Comparison of ENCODE assay signal across 8 mouse cellular contexts in the genomic region with DNA sequence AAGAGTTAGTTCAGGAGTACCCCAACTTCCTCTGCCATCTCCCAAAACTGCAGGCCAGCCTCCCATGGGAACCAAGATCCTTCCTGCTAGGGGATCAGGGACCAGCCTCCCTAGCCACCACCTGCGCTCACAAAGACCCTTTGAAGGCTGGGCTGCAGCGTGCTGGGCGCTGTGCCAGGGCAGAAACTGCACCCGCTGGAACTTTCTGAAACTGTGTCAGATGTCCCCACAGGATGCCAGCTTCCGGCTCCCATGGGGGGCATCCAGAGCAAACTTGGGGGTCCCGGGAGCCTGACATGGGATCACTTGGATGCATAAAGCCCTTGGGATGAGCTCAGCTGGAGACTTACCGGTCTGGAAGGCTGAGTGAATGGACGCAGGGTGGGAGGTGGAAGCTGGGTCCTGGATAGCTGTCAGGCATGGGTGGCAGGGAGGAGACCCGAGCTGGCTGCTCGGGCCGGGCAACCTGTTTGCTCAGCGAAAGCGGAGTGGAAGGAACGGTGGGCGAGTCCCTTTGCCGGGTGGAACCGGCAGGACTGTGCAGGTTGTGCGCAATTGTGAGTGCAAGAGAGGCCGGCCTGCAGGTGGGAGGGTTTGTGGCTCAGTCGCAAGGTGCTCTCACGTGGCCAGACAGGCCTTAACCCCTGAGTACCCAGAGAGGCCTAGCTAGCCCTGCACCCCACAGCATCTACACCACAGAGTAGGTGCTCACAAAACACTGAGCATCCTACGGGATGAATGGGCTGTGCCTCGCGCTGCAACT. TPM values are rescaled to one million over a fixed set of nuclear protein-coding genes. Genes with fewer than 3 reads are reported as not detected.
A peak's percentile ranks its signal among the peaks of the same experiment; 100 is the strongest.
DNase-seq lines count a peak whose midpoint lies in the region; ATAC-seq and TF ChIP-seq lines count a peak whose summit lies in the region.

No protein-coding gene starts in this region.

- DNase-seq in hindbrain, embryonic 11.5 days (ENCODE audit: low spot score), result no peak
- DNase-seq in hindbrain, postnatal 0 days (ENCODE audit: low spot score), result peak; percentile 12
- no peak for DNase-seq in liver, postnatal 0 days
- peak; percentile 69 for DNase-seq in thymus, adult 2 months
- no peak for DNase-seq in ovary, postnatal 36 days (ENCODE audit: low spot score)
- no peak for DNase-seq in left cerebral cortex, postnatal 36 days (ENCODE audit: low spot score in 2 of 2)
- DNase-seq in gastrocnemius, postnatal 36 days, result no peak

- intact Hi-C loops in left cerebral cortex, postnatal 36 days (cut with DNase I), result no loop called here
- intact Hi-C loops in gastrocnemius, postnatal 36 days (cut with DNase I), result no loop called here

- no peak overlapping the region for H3K9ac ChIP-seq in hindbrain, embryonic 12.5 days
- no peak overlapping the region for H3K9ac ChIP-seq in hindbrain, embryonic 11.5 days (ENCODE audit: low read depth, low read length)
- H3K9ac ChIP-seq in hindbrain, postnatal 0 days (replicated peaks; ENCODE audit: low read length), result no peak overlapping the region
- H3K9ac ChIP-seq in liver, postnatal 0 days (replicated peaks), result no peak overlapping the region

- H3K4me1 ChIP-seq in hindbrain, embryonic 12.5 days, result peaks cover 33% of the 10 kb centered on the region
- H3K4me1 ChIP-seq in hindbrain, embryonic 11.5 days (replicated peaks; ENCODE audit: control insufficient read depth, insufficient read depth, low read length), result peaks cover 9% of the 10 kb centered on the region; the same call in 1 of the 2 replicates
- H3K4me1 ChIP-seq in hindbrain, postnatal 0 days (ENCODE audit: insufficient read depth, low read length), result peaks cover 17% of the 10 kb centered on the region; the same call in 1 of the 2 replicates
- peaks cover 50% of the 10 kb centered on the region for H3K4me1 ChIP-seq in liver, postnatal 0 days (ENCODE audit: insufficient read depth)
- H3K4me1 ChIP-seq in thymus, adult 2 months (replicated peaks; ENCODE audit: control insufficient read depth, insufficient read depth, low read length), result peaks cover 63% of the 10 kb centered on the region

- no peak overlapping the region for H3K27ac ChIP-seq in hindbrain, embryonic 12.5 days
- no peak overlapping the region for H3K27ac ChIP-seq in hindbrain, embryonic 11.5 days (ENCODE audit: low read depth, low read length)
- H3K27ac ChIP-seq in hindbrain, postnatal 0 days, result 0 out of 2 replicates have a peak overlapping the region, but pooled peaks have one; percentile 0
- peak overlapping the region; percentile 44; the same call in 1 of the 2 replicates for H3K27ac ChIP-seq in liver, postnatal 0 days (ENCODE audit: low read depth)
- peak overlapping the region; percentile 76 for H3K27ac ChIP-seq in thymus, adult 2 months (ENCODE audit: control insufficient read depth, insufficient read depth, low read length)

- TF ChIP-seq CTCF in hindbrain, postnatal 0 days (IDR thresholded peaks at IDR 0.05; ENCODE audit: low read depth), result no peak
- no peak for TF ChIP-seq CTCF in liver, postnatal 0 days (IDR thresholded peaks at IDR 0.05; ENCODE audit: low read depth)
- 0 out of 2 replicates have a peak, but pooled peaks have one; percentile 10 for TF ChIP-seq CTCF in thymus, adult 2 months (IDR thresholded peaks at IDR 0.05; ENCODE audit: borderline replicate concordance, control insufficient read depth, extremely low read depth, insufficient read depth, low read length, poor library complexity)

- no peaks in the 10 kb centered on the region for H3K9me3 ChIP-seq in hindbrain, embryonic 12.5 days (replicated peaks)
- H3K9me3 ChIP-seq in hindbrain, embryonic 11.5 days (ENCODE audit: control insufficient read depth, low read length), result no peaks in the 10 kb centered on the region
- no peaks in the 10 kb centered on the region for H3K9me3 ChIP-seq in hindbrain, postnatal 0 days (ENCODE audit: low read length)
- H3K9me3 ChIP-seq in liver, postnatal 0 days (ENCODE audit: low read length), result no peaks in the 10 kb centered on the region

- no peak for TF ChIP-seq EP300 in liver, postnatal 0 days (IDR thresholded peaks at IDR 0.05; ENCODE audit: low read depth)

- H3K4me2 ChIP-seq in hindbrain, embryonic 12.5 days (replicated peaks), result peak overlapping the region; percentile 9
- no peak overlapping the region for H3K4me2 ChIP-seq in hindbrain, embryonic 11.5 days (replicated peaks; ENCODE audit: low read depth, low read length)
- peak overlapping the region; percentile 2; the same call in 1 of the 2 replicates for H3K4me2 ChIP-seq in hindbrain, postnatal 0 days (ENCODE audit: low read depth, low read length)
- 0 out of 2 replicates have a peak overlapping the region, but pooled peaks have one; percentile 15 for H3K4me2 ChIP-seq in liver, postnatal 0 days (ENCODE audit: low read depth, low read length)

- H3K27me3 ChIP-seq in hindbrain, embryonic 12.5 days, result peaks cover 33% of the 10 kb centered on the region
- H3K27me3 ChIP-seq in hindbrain, embryonic 11.5 days (ENCODE audit: control insufficient read depth, insufficient read depth, low read length), result peaks cover 21% of the 10 kb centered on the region
- no peaks in the 10 kb centered on the region for H3K27me3 ChIP-seq in hindbrain, postnatal 0 days (ENCODE audit: insufficient read depth, low read length)
- no peaks in the 10 kb centered on the region for H3K27me3 ChIP-seq in liver, postnatal 0 days (ENCODE audit: insufficient read depth, low read length)
- H3K27me3 ChIP-seq in thymus, adult 2 months (ENCODE audit: control insufficient read depth, insufficient read depth, low read length), result no peaks in the 10 kb centered on the region

- TF ChIP-seq POLR2A in thymus, adult 2 months (IDR thresholded peaks at IDR 0.05; ENCODE audit: control insufficient read depth, extremely low read depth, insufficient read depth, low read length, poor library complexity), result no peak

- peak overlapping the region; percentile 2; the same call in 1 of the 2 replicates for H3K4me3 ChIP-seq in hindbrain, embryonic 12.5 days
- no peak overlapping the region for H3K4me3 ChIP-seq in hindbrain, embryonic 11.5 days (ENCODE audit: low read depth, low read length)
- no peak overlapping the region for H3K4me3 ChIP-seq in hindbrain, postnatal 0 days (ENCODE audit: low read length)
- no peak overlapping the region for H3K4me3 ChIP-seq in liver, postnatal 0 days (ENCODE audit: low read depth, low read length)
- H3K4me3 ChIP-seq in thymus, adult 2 months (ENCODE audit: control insufficient read depth, insufficient read depth, low read length), result peak overlapping the region; percentile 25

- WGBS in hindbrain, embryonic 12.5 days, result 17% methylated on average over 24 of the region's 24 CpGs
- WGBS in hindbrain, embryonic 11.5 days, result 13% methylated on average over 24 of the region's 24 CpGs
- 17% methylated on average over 24 of the region's 24 CpGs for WGBS in hindbrain, postnatal 0 days
- 47% methylated on average over 24 of the region's 24 CpGs for WGBS in liver, postnatal 0 days (ENCODE audit: insufficient replicate concordance)
- 9% methylated on average over 24 of the region's 24 CpGs for WGBS in thymus, adult 2 months

- H3K36me3 ChIP-seq in hindbrain, embryonic 12.5 days, result peaks cover 5% of the 10 kb centered on the region; the same call in 1 of the 2 replicates
- H3K36me3 ChIP-seq in hindbrain, embryonic 11.5 days (ENCODE audit: control insufficient read depth, insufficient read depth, low read length), result no peaks in the 10 kb centered on the region
- no peaks in the 10 kb centered on the region for H3K36me3 ChIP-seq in hindbrain, postnatal 0 days (ENCODE audit: insufficient read depth, low read length)
- no peaks in the 10 kb centered on the region; the same call in 1 of the 2 replicates for H3K36me3 ChIP-seq in liver, postnatal 0 days (replicated peaks; ENCODE audit: insufficient read depth, low read length)
- H3K36me3 ChIP-seq in thymus, adult 2 months (ENCODE audit: control insufficient read depth, insufficient read depth, low read length), result no peaks in the 10 kb centered on the region

- ATAC-seq in hindbrain, embryonic 12.5 days (ENCODE audit: low FRiP score), result no peak
- ATAC-seq in hindbrain, embryonic 11.5 days (ENCODE audit: low FRiP score), result no peak
- ATAC-seq in hindbrain, postnatal 0 days, result no peak
- ATAC-seq in liver, postnatal 0 days, result no peak

RNA-seq across cellular contexts. Expression of a gene that starts 0.5 kb away (rescaled TPM):
- polyA plus RNA-seq in hindbrain, embryonic 12.5 days (2016; fragmentation: Nextera tagmentation; extraction: Ambion mirVana), result 5.4 and 6.8 TPM in 2 replicates
- polyA plus RNA-seq in hindbrain, embryonic 11.5 days (2014; fragmentation: Nextera tagmentation; extraction: Ambion mirVana), result 3.8 and 3.9 TPM in 2 replicates
- total RNA-seq in hindbrain, postnatal 0 days (2014; rRNA removed), result 2.9 and 6.0 TPM in 2 replicates
- 3.9 and 5.2 TPM in 2 replicates for polyA plus RNA-seq in hindbrain, postnatal 0 days (2015; fragmentation: Nextera tagmentation; extraction: Ambion mirVana)
- 1.7 and 1.8 TPM in 2 replicates for polyA plus RNA-seq in liver, postnatal 0 days (2015; fragmentation: Nextera tagmentation; extraction: Ambion mirVana)
- 27.5 and 34.5 TPM in 2 replicates for polyA plus RNA-seq in thymus, adult 2 months (2012; rRNA removed)
- total RNA-seq in left cerebral cortex, postnatal 36 days (2021), result under 1 TPM in 1 of 2 experiments, not detected in 1; 0.50 TPM
- total RNA-seq in gastrocnemius, postnatal 36 days (2021), result not detected

RNA-seq across cellular contexts. Expression of a gene that starts 1.9 kb away (rescaled TPM):
- 97.3 and 103 TPM in 2 replicates for polyA plus RNA-seq in hindbrain, embryonic 12.5 days (2016; fragmentation: Nextera tagmentation; extraction: Ambion mirVana)
- polyA plus RNA-seq in hindbrain, embryonic 11.5 days (2014; fragmentation: Nextera tagmentation; extraction: Ambion mirVana), result 46.3 and 47.0 TPM in 2 replicates
- 223 and 242 TPM in 2 replicates for total RNA-seq in hindbrain, postnatal 0 days (2014; rRNA removed)
- polyA plus RNA-seq in hindbrain, postnatal 0 days (2015; fragmentation: Nextera tagmentation; extraction: Ambion mirVana), result 97.4 and 108 TPM in 2 replicates
- 8.8 and 9.7 TPM in 2 replicates for polyA plus RNA-seq in liver, postnatal 0 days (2015; fragmentation: Nextera tagmentation; extraction: Ambion mirVana)
- polyA plus RNA-seq in thymus, adult 2 months (2012; rRNA removed), result 212 and 239 TPM in 2 replicates
- total RNA-seq in left cerebral cortex, postnatal 36 days (2021), result 100 to 1,000 TPM; 419 to 450 TPM
- total RNA-seq in gastrocnemius, postnatal 36 days (2021), result 10 to 100 TPM; 21.4 to 23.2 TPM

RNA-seq across cellular contexts. Expression of a gene that starts 24.1 kb away (rescaled TPM):
- polyA plus RNA-seq in hindbrain, embryonic 12.5 days (2016; fragmentation: Nextera tagmentation; extraction: Ambion mirVana), result 36.9 and 38.1 TPM in 2 replicates
- polyA plus RNA-seq in hindbrain, embryonic 11.5 days (2014; fragmentation: Nextera tagmentation; extraction: Ambion mirVana), result 32.1 and 33.5 TPM in 2 replicates
- total RNA-seq in hindbrain, postnatal 0 days (2014; rRNA removed), result 61.0 and 63.6 TPM in 2 replicates
- 24.0 and 27.6 TPM in 2 replicates for polyA plus RNA-seq in hindbrain, postnatal 0 days (2015; fragmentation: Nextera tagmentation; extraction: Ambion mirVana)
- polyA plus RNA-seq in liver, postnatal 0 days (2015; fragmentation: Nextera tagmentation; extraction: Ambion mirVana), result 21.1 and 23.2 TPM in 2 replicates
- polyA plus RNA-seq in thymus, adult 2 months (2012; rRNA removed), result 125 and 136 TPM in 2 replicates
- total RNA-seq in left cerebral cortex, postnatal 36 days (2021), result 10 to 100 TPM; 30.1 to 39.3 TPM
- total RNA-seq in gastrocnemius, postnatal 36 days (2021), result 100 to 1,000 TPM in 1 of 2 experiments, 10 to 100 TPM in 1; 98.5 to 102 TPM

RNA-seq across cellular contexts. Expression of a gene that starts 24.1 kb away (rescaled TPM):
- 142 and 155 TPM in 2 replicates for polyA plus RNA-seq in hindbrain, embryonic 12.5 days (2016; fragmentation: Nextera tagmentation; extraction: Ambion mirVana)
- 179 and 182 TPM in 2 replicates for polyA plus RNA-seq in hindbrain, embryonic 11.5 days (2014; fragmentation: Nextera tagmentation; extraction: Ambion mirVana)
- total RNA-seq in hindbrain, postnatal 0 days (2014; rRNA removed), result 106 and 113 TPM in 2 replicates
- polyA plus RNA-seq in hindbrain, postnatal 0 days (2015; fragmentation: Nextera tagmentation; extraction: Ambion mirVana), result 159 and 170 TPM in 2 replicates
- 110 and 112 TPM in 2 replicates for polyA plus RNA-seq in liver, postnatal 0 days (2015; fragmentation: Nextera tagmentation; extraction: Ambion mirVana)
- 102 and 118 TPM in 2 replicates for polyA plus RNA-seq in thymus, adult 2 months (2012; rRNA removed)
- total RNA-seq in left cerebral cortex, postnatal 36 days (2021), result 10 to 100 TPM; 43.0 to 48.2 TPM
- total RNA-seq in gastrocnemius, postnatal 36 days (2021), result 10 to 100 TPM; 90.6 to 91.0 TPM

RNA-seq across cellular contexts. Expression of a gene that starts 30.0 kb away (rescaled TPM):
- 53.3 and 54.5 TPM in 2 replicates for polyA plus RNA-seq in hindbrain, embryonic 12.5 days (2016; fragmentation: Nextera tagmentation; extraction: Ambion mirVana)
- polyA plus RNA-seq in hindbrain, embryonic 11.5 days (2014; fragmentation: Nextera tagmentation; extraction: Ambion mirVana), result 26.0 and 28.9 TPM in 2 replicates
- 24.3 and 46.2 TPM in 2 replicates for total RNA-seq in hindbrain, postnatal 0 days (2014; rRNA removed)
- 19.6 and 20.2 TPM in 2 replicates for polyA plus RNA-seq in hindbrain, postnatal 0 days (2015; fragmentation: Nextera tagmentation; extraction: Ambion mirVana)
- polyA plus RNA-seq in liver, postnatal 0 days (2015; fragmentation: Nextera tagmentation; extraction: Ambion mirVana), result 12.4 and 12.9 TPM in 2 replicates
- 89.3 and 89.6 TPM in 2 replicates for polyA plus RNA-seq in thymus, adult 2 months (2012; rRNA removed)
- total RNA-seq in left cerebral cortex, postnatal 36 days (2021), result 10 to 100 TPM; 29.7 to 31.7 TPM
- total RNA-seq in gastrocnemius, postnatal 36 days (2021), result 10 to 100 TPM in 1 of 2 experiments, 1 to 10 TPM in 1; 7.6 to 10.2 TPM

Comparison
In these comparisons a context has a peak if more than half of its experiments do, and no peak if none do; other contexts are left out.
1. H3K27ac ChIP-seq: peak in hindbrain, postnatal 0 days (single experiment), liver, postnatal 0 days (single experiment) and thymus, adult 2 months (single experiment); none in hindbrain, embryonic 12.5 days (single experiment) and hindbrain, embryonic 11.5 days (single experiment).
2. H3K4me3 ChIP-seq: peak in hindbrain, embryonic 12.5 days (single experiment) and thymus, adult 2 months (single experiment); none in hindbrain, embryonic 11.5 days (single experiment), hindbrain, postnatal 0 days (single experiment) and liver, postnatal 0 days (single experiment).
3. DNase-seq: peak in hindbrain, postnatal 0 days (single experiment) and thymus, adult 2 months (single experiment); none in hindbrain, embryonic 11.5 days (single experiment), liver, postnatal 0 days (single experiment), ovary, postnatal 36 days (single experiment), left cerebral cortex, postnatal 36 days (0 of 2) and gastrocnemius, postnatal 36 days (0 of 2).